Mouse (Mus musculus): ENCODE results near the gene Rasgrf1.

The Rasgrf1 gene

GRCm38 (mm10) chr9:89908601-89909000, 1.1 kb upstream of the Rasgrf1 start:
- DNase-seq, result peak; percentile 78

DNA sequence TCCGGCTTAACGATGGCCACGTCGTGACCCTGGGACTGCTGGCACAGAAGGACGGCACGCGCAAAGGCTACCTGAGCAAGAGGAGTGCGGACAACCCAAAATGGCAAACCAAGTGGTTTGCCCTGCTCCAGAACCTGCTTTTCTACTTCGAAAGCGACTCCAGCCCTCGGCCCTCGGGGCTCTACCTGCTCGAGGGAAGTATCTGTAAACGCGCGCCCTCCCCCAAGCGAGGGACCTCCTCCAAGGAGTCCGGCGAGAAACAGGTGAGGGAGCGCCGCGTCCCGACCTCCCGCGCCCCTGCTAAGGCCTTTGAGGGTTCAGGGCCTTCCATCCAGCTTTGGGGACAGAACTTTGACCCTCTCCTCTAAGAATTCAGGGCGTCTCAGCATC, 298 bp downstream of the Rasgrf1 start:
- DNase-seq, result no peak

DNA sequence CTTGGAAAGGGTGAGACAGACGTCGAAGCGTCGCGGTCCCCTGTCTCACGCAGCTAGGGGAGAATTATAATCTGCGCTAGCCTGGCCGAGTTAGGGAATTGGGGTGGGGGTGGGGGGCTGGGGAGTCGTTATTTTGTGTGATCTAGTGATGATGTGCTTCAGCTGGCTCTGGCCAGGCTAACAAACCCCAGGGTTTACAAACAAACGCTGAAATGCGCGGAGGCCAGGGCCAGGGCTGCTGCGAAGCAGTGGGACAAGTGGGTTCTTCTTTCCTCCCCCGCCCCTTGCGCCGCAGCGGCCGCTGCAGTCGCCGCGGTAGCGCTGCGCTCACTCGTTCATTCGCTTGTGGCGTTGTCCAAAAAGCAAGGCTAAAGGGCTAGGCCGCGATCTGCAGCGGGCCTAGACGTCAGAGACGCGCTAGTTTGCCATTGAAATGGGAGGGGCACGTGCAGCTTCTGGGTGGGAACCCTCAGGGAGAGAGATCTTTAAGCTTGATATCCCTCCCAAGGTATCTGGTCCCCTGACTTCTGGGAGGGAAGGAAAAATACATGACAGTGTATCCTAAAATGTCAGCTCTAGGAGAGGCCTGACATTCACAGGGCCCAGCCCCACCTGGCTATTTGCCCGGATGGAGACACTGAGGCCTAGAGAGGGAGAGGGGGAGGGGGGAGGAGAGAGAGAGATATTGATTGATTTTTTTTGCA, 1.2 kb downstream of the Rasgrf1 start:
- peak; percentile 50 for DNase-seq

GRCm38 (mm10) chr9:89911891-89912549, 2.3 kb downstream of the Rasgrf1 start:
- no peak for DNase-seq

DNA sequence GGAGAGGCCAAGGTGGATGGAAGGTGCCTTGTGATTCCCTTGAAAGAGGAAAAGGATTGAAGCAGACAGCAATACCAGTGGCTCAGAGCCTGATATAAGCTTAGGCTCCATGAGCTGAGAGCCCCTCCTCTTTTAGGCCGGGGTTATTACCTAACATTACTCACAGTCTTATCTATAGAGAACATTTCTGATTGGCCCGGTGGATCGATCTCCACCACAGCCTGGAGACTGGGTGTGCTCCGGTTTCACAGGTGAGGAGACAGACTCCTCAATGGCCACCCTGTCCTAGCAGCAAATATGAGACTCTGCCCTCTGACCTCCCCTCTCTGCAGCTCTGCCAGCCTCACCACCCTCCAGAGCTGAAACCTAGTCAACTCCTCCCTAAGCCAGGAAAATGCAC, 3.4 kb downstream of the Rasgrf1 start:
- DNase-seq, result no peak

DNA sequence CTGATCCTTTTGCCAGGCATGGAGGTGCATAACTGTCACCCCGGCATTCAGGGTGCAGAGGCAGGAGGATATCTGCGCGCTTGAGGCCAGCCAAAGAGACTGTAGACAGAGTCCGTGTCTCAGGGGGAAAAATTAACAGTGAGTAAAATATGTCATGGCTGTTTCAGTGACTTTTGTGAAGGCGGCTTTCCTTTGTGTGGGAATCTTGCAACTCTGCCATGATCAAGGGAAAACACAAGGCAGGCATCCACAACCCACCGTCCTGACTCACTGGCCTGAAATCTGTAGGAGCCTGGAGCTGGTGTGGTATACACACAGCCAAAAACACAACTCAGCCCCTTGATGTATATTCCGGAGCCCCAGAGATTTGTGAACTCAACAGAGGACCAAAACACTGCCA, 6.8 kb downstream of the Rasgrf1 start:
- no peak for DNase-seq

GRCm38 (mm10) chr9:89917431-89917830, 7.7 kb downstream of the Rasgrf1 start:
- DNase-seq, result no peak

DNA sequence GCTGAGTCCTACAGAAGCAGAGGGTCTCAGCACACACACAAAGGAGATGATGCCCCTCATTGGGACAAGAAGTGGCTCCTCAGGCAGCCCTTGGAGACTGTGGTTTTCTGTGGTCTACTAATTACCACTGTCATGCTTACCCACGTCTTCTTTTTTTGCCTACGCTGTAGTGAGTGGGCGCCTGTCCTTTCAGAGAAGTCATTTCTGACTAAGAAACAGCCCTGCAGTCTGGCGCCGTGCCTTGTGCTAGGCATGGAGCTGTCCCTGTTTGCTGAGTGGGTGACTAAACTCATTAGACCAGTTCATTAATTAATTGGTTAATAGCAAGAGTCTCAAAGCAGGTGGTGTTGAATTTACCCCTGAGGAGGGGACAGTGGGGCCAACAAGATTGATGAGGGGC, 9.1 kb downstream of the Rasgrf1 start:
- DNase-seq, result no peak

DNA sequence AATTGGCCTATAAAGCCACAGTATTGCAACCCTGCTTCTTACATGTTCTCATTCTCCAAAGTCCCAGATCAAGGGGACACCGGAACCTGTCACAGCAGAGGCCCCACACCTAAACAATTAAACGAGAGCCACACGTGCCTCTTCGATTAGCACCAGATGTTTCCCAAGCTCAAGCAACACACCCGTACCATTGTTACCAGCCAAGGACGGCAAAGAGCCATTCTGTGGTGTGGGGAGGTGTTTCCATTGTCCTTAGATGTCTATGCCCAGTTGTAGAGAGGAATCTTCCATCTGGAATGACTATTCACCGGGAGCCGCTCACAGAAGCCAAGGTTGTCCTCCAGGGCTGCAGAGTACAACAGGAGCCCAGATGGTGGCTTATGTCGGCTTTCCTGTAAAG, 11.4 kb downstream of the Rasgrf1 start:
- no peak for DNase-seq

- no peak for DNase-seq
These were observed 13.0 kb downstream of the Rasgrf1 start for GRCm38 (mm10) chr9:89922666-89923065.

DNA sequence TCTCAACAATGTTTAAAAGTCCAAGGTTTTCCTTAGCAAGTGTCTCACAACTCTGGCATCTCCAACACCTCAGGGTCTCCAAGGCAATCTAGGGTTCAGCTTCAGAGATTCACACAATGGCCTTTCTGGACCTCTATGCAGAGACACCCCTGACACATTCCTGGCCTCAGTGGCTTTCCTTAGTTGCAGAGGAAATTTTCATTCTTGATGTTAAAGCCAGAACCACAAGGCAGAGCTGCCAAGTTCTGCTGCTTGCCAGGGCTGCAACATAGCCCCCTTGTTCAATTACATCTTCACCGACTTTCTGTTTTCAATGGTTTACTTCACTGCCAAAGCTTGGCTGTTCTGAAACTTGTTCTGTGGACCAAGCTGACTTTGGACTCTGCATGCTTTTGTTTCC, 15.1 kb downstream of the Rasgrf1 start:
- DNase-seq, result no peak

DNA sequence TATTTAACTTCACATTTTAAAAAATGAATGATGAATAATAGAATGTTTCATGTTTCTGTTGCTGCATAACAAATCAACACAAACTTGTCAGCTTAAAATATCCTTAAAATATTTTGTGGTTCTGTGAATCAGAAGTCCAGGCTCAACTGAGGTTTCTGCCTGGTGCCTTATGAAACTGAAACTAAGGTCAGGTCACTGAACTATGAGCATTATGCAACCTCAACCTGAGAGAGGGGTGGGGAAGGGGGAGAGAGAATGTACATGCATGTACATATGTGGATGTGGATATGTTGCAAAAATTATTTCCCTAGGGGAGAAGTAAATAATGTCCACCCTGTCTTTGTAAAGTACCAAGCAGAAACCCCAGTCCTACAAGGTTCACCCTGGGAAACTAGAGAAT, 18.8 kb downstream of the Rasgrf1 start:
- DNase-seq, result no peak

- DNase-seq, result no peak
These were observed 30.7 kb downstream of the Rasgrf1 start for GRCm38 (mm10) chr9:89940428-89940827.

- no peak for DNase-seq
These were observed 37.1 kb downstream of the Rasgrf1 start for GRCm38 (mm10) chr9:89946830-89947229.

GRCm38 (mm10) chr9:89948602-89949001, 38.9 kb downstream of the Rasgrf1 start:
- no peak for DNase-seq

DNA sequence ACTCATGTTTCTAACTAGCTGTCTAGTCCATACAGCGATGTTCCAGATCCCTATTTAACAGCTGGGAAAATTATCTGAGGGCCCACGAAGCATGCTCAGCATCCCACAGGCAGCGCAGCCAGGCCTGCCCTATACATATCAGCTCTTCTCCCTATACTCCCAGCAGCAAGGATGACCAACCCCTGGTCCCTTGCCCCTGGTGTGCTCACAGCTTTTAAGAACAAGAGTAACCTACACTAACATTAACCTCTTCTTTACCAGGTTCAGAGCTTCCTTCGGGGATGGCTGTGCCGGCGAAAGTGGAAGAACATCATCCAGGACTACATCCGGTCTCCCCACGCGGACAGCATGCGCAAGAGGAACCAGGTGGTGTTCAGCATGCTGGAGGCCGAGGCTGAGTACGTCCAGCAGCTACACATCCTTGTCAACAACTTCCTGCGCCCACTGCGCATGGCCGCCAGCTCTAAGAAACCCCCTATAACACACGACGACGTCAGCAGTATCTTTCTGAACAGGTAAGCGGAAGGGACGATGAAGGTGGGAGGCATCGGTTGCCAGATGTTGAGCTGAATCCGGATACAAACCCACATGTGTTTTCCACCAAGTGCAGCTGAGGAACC, 44.0 kb downstream of the Rasgrf1 start:
- no peak for DNase-seq

GRCm38 (mm10) chr9:89954860-89955479, 45.3 kb downstream of the Rasgrf1 start:
- DNase-seq, result no peak

GRCm38 (mm10) chr9:89958959-89959358, 49.3 kb downstream of the Rasgrf1 start:
- no peak for DNase-seq

DNA sequence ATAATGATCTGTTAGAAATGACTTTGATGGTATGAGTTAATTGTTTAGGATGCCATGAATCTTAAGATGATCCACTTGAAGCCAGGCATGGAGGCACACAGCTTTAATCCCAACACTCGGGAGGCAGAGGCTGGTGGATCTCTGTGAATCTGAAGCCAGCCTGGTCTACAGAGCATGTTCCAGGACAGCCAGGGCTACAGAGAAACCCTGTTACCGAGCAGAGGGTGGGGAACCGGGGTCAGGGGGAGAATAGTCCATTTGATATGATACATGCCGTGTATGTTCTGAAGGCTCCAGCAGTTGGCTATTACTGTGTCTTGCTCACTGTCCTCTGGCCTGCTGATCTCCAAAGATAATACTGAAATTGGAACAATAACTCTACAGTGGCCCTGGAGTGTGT, 54.4 kb downstream of the Rasgrf1 start:
- DNase-seq, result no peak

- no peak for DNase-seq
These were observed 58.0 kb downstream of the Rasgrf1 start for GRCm38 (mm10) chr9:89967716-89968115.

GRCm38 (mm10) chr9:89968836-89969450, 59.2 kb downstream of the Rasgrf1 start:
- no peak for DNase-seq

- no peak for DNase-seq
These were observed 60.6 kb downstream of the Rasgrf1 start for GRCm38 (mm10) chr9:89970271-89970670.

DNA sequence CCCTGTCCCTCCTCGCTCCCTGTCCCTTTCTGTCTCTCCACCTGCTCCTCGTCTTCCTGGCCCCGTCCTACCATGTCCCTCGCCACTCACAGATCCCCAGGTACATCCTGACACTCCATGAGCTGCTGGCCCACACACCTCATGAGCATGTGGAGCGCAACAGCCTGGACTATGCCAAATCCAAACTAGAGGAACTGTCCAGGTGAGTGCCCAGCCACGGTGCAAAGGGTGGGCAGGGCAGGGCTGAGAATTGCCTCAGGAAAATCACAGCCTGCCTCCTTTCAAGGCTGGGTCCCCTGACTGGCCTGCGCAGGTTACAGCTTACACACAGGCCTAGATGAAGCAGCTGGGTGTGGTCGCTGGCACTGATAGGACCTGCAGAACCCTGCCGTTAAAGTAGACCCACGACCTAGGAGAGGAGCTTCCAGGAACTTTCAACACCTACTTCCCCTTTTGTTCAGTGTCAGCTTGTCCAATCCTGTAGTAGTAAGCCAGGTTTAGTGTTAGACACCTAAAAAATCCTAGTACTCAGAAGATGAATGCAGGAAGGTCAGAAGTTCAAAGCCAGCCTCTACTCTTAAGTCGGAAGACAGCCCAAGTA, 61.3 kb downstream of the Rasgrf1 start:
- no peak for DNase-seq

Measured in cerebellum, adult 11-12 months (tissue).